Mouse (Mus musculus) cerebellum, adult 18-20 months (tissue): ENCODE measurements around the gene Iqcn.

ENCODE experiments used
- DNase-seq, 2 experiments: peaks; one replicate each; pipeline ENCODE4 v3.0.0; 2021

Iqcn gene

DNA sequence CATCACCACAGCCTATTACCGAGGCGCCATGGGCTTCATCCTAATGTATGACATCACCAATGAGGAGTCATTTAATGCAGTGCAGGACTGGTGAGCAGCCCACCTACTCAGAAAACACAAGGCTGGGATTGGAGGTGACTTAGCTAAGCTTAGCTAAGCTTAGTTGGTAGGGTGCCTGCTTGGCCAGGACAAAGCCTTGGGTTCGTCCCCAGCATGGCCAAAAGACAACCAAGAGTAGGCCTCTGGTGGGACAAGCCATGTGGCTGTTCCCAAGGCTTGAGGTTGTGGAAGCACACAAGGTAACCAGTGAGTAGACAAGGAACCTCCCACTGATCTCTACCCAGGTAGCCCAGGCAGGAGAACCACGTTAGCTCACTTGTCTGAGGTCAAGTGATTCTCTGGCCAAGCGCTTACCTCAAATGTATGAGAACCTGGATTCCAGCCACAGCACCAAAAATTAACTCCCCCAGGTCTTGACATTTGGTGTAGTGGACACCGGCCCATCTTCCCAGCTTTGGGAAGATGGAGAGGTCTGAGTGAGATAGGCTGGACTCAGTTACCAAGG, 53.3 kb downstream of the Iqcn start:
- DNase-seq: peak in 1 of 2 experiments; percentile 8

DNA sequence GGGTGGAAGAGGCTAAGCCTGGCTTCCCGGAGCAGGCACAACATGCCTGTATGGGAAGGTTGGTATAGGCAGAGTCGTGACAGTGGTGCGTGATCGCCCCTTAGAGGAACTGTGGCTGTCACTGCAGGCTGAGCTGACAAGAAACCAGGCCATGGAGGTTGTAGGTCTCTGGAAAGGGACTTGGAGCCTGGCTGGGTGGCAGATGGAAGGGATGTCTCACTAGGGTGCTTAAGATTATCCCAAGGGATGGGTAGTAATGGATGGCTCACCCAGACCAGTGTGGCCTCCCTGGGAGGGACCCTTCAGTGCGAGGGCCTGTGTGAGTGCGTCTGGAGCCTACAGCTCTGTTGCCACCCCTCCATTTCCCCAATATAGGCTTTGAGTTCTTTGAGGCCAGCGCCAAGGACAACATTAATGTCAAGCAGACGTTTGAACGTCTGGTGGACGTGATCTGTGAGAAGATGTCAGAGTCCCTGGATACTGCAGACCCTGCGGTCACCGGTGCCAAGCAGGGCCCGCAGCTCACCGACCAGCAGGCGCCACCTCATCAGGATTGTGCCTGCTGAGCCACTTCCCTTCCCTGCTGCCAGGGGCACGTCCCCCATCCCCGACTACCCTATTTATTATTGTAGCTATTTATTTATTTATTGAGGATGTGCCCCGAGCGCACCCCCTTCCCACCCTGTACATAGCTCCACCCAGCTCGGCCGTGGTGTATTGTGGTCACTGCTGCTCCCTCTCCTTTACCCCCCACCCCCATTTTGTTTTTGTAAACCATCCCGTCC, 54.5 kb downstream of the Iqcn start:
- DNase-seq: peak; percentile 30 to 46

DNA sequence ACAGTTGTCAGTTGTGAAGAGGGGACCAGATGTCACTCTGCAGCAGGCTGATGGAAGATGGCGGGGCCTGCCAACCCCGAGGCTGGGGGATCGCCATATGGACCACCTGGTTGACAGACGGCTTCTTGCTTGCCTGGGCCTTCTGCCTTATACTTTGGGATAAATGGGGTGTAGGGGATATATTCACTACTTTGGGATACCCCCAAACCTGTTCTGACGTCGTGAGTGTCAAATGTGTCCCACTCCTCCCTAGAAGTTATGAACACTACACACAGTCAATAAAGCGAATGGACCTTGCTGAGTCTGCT, 55.0 kb downstream of the Iqcn start:
- peak; percentile 15 to 19 for DNase-seq

DNA sequence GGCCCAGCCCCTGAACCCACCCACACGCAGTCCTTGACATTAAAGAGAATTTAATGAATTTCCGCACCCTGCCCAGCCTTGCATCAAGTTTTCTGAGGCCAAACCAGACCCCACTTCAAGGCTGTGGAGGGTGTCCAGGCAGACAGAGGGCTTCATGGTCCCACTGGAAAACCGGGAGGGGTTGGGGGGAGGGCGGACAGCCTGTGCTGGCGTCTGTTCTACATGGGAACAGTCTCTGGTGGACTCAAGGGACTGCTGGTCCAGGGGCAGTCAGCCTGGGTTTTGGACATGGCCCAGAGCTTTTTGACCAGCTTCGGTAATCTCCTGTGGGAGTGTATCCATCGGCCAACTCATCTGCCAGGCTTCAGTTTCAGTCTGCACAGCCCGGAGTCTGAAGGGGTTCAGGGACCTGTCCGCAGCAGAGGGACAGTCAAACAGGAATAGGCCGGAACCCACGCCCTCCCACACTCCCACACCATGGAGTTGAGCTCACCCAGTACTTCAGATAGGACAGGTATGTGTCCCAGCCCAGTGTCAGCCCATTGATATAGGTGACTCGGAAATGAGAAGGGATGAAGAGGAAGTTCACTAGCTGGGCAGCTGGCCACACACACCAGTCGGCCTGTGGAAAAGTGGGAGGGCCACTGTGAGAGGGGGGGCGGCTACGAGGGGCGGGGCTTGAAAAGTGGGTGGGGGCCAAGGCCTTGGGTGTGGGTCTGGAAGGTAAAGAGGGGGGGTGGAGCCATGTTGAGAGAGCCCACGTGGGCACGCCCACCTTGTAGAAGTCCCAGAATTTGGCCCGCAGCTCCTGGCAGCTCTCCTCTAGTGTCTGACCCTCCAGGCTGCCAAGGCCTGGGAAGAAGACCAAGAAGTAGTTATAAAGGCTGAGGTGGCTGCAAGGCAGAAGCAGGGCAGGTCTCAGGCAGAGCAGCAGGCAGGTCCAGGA, 55.6 kb downstream of the Iqcn start:
- peak; percentile 36 to 46 for DNase-seq

DNA sequence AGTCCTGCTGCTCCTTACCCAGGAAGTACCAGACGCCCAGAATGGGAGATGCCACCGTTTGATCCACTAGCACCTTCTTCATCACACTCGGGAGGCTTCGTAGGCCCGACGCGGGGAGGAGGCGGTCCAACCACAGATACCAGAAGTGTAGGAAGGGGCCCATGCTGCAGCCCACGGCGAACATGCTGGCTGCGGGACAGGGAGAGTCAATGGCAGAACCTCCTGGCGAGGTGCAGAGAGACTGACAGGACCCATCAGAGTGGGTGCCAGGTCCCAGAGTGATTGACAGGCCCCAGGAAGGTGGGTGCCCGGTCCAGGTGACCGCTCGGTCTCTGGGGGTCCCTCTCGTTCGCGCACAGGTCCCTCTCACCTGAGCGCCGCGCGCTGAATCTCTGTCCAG, 57.1 kb downstream of the Iqcn start:
- DNase-seq: no peak

DNA sequence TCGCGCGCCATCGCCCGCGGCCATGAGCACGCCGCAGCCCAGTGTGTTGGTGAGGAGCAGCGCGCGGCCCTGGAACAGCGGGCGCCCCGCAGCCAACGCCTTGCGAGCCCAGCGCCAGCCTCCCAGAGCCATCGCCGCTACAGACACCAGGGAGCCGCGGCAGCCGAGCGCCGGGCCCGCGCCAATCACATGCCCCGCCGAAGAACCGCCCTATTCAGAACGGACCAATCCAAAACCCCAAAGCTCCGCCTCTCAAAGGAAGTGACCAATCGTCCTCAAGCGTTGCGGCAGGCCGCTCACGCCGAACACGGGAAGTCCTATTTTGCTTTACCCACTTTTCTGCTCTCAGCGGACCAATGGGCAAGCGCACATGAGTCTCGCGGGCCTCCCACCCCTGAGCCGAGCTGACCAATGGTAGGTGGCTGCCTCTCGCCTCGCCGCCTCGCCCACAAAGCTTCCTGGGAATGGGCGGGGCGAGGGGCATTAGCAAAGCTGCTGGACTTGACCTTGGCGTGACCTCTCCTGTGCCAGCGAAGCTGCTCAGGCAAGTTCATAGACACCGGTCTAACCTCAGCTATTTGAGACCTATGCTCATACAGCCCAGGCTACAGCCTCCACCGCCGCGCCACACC, 57.6 kb downstream of the Iqcn start, which contains the start of gene Mpv17l2:
Gene Mpv17l2 (minus strand): TSS at position 172 of the 632 bp plus-strand sequence.
- peak; percentile 93 to 98 for DNase-seq

DNA sequence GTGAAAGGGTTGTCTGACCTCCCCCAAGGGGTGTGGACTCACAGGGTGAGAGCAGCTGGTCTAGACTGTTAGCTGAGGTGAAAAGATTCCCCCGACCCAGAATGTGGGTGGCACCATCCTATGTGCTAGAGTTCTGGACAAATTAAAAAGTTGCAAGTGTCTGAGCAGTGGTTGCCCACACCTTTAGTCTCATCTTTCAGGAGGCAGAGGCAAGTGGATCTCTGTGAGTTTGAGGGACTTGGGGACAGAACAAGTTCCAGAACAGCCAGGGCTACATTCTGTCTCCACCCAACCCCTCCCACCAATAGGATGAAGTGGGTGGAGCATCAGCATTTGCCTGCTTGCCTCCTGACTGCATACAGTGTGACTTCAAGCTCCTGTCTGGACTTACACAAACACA, 58.9 kb downstream of the Iqcn start:
- DNase-seq: peak in 1 of 2 experiments; percentile 18

DNA sequence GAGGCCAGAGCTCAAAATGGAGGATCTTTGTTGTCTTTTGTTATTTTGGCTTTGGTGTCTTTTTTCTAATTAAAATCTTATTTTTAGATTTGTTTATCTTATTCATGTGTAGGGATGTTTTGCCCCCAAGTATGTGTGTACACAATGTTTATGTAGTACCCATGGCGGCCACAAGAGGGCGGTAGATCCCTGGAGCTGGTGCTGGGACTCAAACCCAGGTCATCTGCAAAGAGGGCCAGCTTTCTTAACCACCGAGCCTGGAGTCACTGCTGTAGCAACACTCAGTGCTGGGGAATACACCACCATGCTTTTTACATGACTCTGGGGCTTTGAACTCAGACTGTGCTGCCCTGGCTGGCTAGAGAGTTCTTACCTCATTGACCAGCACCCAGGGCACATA, 60.1 kb downstream of the Iqcn start:
- peak; percentile 65 to 74 for DNase-seq

DNA sequence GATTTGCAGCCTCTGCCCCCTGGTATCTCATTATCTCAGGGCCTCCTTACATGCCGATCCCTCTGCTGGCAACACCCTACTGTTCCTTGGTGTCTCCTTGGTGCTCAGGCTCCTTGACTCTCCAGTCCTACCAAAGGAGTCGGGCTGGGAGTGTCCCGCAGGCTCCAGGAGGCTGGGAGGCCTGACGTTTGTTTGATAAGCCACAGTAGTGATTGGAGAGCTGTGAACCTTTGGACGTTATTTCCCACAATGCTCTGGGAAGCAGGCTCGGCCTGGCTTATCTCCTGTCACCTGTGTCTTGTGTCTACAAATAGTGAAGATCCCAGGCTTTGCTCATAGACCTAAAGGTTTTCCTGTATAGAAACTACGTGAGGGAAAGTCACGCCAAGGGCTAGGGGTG, 60.8 kb downstream of the Iqcn start:
- no peak for DNase-seq

DNA sequence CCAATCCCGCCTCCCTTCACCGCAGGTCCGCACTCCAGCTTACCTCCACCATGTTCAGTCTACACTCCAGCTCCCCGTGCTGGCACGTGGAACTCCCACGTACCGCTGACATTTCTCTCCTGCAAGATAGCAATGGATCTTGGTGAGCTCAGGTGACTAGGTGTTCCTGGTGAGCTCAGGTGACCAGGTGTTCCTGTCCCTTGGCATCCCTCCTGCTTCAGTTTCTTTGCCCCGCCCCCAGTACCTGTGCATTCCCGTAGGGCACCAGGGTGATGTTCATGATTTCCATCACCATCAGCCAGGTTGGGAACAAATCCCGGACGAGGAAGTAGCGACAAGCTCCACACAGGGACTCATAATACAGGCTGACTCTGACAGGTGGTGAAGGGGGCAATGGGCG, 61.4 kb downstream of the Iqcn start:
- DNase-seq: peak; percentile 14 to 18

DNA sequence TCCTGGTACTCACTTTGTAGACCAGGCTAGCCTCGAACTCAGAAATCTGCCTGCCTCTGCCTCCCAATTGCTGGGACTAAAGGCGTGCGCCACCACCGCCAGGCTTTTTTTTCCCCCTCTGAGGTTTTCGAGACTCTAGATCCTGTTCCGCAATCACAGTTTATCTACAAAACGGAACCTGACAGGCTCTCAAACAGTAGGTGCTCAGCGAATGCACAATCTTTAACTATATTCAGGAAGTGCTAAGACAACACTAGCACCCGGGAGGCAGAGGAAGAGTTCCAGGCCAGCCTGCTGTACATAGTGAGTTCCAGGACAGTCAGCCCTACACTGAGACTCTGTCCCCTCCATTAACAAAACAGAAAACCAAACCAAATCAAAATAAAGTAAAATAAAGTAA, 62.1 kb downstream of the Iqcn start:
- no peak for DNase-seq

DNA sequence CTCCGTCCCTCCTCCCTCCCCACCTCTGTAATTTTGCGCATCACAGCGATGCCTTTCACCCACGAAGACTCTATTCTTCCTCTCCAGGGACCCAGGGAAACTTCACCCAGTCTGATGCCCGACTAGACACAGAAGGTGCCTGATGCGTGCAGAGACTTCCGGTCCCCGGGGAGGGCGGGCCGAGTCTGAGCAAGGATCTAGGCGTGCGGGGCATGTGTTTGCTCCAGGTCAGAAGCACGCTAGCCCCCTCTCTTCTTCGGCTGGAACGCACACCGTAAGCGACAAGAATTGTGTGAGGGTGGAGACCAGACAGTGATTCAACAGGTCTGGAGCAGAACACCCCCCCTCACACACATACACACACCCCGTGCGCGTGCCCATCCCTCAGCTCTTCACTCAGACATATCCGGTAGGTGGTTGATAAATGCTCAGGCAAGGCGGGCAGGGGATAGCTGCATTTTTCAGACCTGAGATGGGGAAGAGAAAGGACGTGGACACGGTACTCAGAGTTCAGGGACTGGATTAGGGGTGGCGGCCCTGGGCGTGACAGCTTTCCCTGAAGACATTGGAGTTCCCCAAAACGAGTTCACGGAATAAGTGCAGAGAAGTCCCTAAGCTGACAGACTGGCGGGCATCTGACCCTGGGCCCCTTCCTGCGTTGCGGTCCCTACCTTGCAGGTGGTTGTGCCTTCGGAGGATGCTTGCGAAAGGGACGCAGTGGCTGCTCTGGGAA, 62.7 kb downstream of the Iqcn start:
- peak; percentile 23 to 28 for DNase-seq

DNA sequence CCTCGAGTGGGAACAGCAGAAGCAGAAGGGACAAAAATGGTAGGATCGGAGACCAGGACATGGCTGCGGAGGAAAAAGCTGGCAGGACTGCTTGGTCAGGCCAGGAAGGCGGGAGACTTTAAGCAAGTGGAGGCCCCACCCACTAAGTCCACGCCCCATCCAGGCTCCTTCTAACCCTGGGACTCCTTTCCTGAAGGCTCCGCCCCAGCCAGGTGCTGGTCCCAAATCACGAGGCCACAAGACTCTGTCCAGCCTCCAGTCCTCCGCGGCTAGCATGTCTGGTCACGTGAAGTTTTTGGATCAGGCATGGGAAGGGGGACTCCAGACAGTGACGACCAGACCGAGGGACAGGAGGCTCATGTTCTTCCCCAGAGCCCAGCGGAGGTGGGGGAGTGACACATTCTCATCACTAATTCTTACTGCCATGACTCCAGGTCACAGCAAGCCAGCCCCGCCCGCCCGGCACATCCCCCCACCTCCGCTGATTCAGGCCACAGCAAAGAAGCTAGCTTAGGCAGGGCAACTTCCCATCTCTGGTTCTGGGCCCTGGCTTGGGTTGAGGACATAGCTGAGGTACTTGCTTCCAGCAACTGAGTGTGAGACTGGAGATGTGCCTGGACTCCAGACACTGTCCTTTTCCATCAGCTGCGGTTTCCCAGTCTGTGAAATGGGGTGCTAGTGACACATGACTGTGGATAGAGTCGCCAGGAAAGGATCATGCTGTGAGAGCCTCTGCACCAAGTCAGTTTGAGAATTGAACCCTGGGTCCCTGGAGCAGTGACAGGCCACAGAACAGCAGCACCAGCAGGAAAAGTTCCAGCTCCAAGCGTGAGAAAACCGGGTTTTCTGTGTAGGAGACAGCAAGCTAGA, 63.5 kb downstream of the Iqcn start:
- peak; percentile 64 to 72 for DNase-seq
